Mouse (Mus musculus) intestine, embryonic 15.5 days (tissue): ENCODE data around the gene 4932438H23Rik. TPM values are rescaled to one million over a fixed set of nuclear protein-coding genes. Genes with fewer than 3 reads are reported as not detected.

Source experiments
- ATAC-seq: fragments of 200-750 bp; cut with Nextera tagmentation; 2 replicates; pipeline ENCODE4 v1.8.0; 2017; ENCODE audit warnings: moderate TSS enrichment, moderate library complexity
- H3K27ac ChIP-seq: fragments of 300-500 bp; sonication (generic); 2 replicates; pipeline ENCODE4 v1.5.1; 2015; ENCODE audit warnings: mild to moderate bottlenecking, inconsistent platforms
- H3K27me3 ChIP-seq: fragments of 300-500 bp; sonication (generic); replicated peaks from 2 replicates; pipeline ENCODE4 v1.6.1; 2015; ENCODE audit warnings: inconsistent platforms
- H3K36me3 ChIP-seq: fragments of 300-500 bp; sonication (generic); 2 replicates; pipeline ENCODE4 v1.6.1; 2015; ENCODE audit warnings: inconsistent platforms
- H3K4me1 ChIP-seq: fragments of 300-500 bp; sonication (generic); replicated peaks from 2 replicates; pipeline ENCODE4 v1.6.1; 2015; ENCODE audit warnings: inconsistent platforms
- H3K4me2 ChIP-seq: fragments of 300-500 bp; sonication (generic); replicated peaks from 2 replicates; pipeline ENCODE4 v1.6.1; 2015; ENCODE audit warnings: mild to moderate bottlenecking, inconsistent platforms
- H3K4me3 ChIP-seq: fragments of 300-500 bp; sonication (generic); replicated peaks from 2 replicates; pipeline ENCODE4 v1.5.1; 2015; ENCODE audit warnings: inconsistent platforms
- H3K9ac ChIP-seq: fragments of 300-500 bp; sonication (generic); 2 replicates; pipeline ENCODE4 v1.6.1; 2015; ENCODE audit warnings: inconsistent platforms
- H3K9me3 ChIP-seq: fragments of 300-500 bp; sonication (generic); 2 replicates; pipeline ENCODE4 v1.6.1; 2016; ENCODE audit warnings: inconsistent platforms
- WGBS: fragments of 180-500 bp; shearing (Covaris S2); methylation state at CpG from one replicate; pipeline ENCODE4 v1.1.7; 2015; 5-methylcytosine and 5-hydroxymethylcytosine counted together
- polyA plus RNA-seq: library from polyadenylated mRNA; unstranded; fragments of >200 nt; fragmentation: Nextera tagmentation; extraction: Ambion mirVana; gene quantifications from 2 replicates; pipeline ENCODE4 v1.2.1, GENCODE M21; 2015

Gene 4932438H23Rik
- polyA plus RNA-seq, 1 experiment from 2014 or later = 0.26 TPM

DNA sequence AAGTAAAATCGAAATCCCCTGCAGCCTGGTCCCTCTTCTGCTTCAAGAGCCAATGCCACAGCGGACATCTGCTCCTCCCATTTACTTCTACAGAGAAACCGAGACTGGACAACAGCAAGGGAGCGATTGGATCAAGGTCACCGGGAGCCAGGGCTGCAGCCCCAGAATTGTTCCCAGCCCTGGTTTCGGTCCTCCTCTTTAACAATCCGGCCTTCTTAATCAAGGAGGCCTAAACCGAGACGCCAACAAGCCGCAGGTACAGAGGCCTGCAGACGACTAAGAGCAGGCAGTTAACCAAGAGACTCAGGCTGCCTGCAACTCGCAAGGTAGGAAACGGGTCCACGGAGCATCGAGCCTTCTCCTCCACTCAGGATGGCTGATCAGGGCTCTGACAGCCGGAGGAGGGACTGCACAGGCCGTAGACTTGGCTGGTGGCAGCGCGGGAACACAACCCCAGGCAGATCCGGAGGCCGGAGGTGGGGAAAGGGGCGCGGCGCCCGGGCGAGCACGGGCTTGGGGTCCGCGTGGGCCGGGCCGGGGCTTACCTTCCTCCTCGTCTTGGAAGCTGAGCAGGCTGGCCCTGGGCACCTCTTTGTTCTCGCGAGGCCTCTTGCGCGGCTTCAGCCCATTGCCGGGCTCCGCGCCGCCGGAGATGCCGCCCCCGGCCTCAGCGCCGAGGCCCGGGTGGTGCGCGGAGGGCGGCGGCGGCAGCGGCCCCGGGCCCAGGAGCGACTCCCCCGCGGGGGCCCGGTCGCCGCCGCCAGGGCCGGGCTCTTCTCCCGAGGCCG, 51.3 kb downstream of the 4932438H23Rik start:
- peak; percentile 75 for ATAC-seq
- Histone ChIP-seq H3K4me2 (peak overlapping the region; percentile 71), H3K27ac (peak overlapping the region; percentile 96), H3K9me3 (no peaks in the 10 kb centered on the region), H3K4me1 (peaks cover 3% of the 10 kb centered on the region), H3K9ac (peak overlapping the region; percentile 98), H3K27me3 (no peaks in the 10 kb centered on the region), H3K4me3 (peak overlapping the region; percentile 94), H3K36me3 (peaks cover 7% of the 10 kb centered on the region; the same call in 1 of the 2 replicates)
- under 1% methylated on average over 54 of the region's 63 CpGs for WGBS

- Histone ChIP-seq H3K27ac (no peak overlapping the region), H3K27me3 (no peaks in the 10 kb centered on the region), H3K9me3 (no peaks in the 10 kb centered on the region), H3K4me1 (peaks cover 3% of the 10 kb centered on the region), H3K4me3 (peak overlapping the region; percentile 25), H3K9ac (0 out of 2 replicates have a peak overlapping the region, but pooled peaks have one; percentile 17), H3K4me2 (peak overlapping the region; percentile 71), H3K36me3 (peaks cover 7% of the 10 kb centered on the region; the same call in 1 of the 2 replicates)
- no peak for ATAC-seq
- 49% methylated on average over 1 of the region's 1 CpGs for WGBS
These were observed 52.3 kb downstream of the 4932438H23Rik start for GRCm38 (mm10) chr16:91042640-91043039.

DNA sequence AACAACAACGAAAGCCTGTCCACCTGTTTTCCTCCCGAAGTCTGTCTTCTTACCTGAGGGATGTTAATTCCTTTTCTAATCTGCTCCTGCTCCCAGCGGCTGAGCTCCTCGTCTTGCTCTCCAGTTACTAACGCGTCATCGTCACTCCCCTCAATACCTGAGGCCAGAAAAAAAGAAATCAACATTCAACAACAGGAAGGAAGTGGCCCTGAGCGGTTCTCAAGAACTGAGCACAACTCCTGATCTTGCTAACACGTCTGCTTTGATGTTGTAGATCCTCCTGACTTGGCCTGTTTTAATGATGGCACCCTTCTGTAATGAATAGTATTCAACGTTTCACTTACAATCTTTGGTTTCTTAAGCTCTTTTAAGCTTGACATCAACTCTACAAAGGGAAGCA, 59.1 kb downstream of the 4932438H23Rik start:
- WGBS = 90% methylated on average over 10 of the region's 10 CpGs
- no peak for ATAC-seq
- no peaks in the 10 kb centered on the region for H3K9me3 ChIP-seq
- H3K27me3 ChIP-seq = no peaks in the 10 kb centered on the region
- H3K27ac ChIP-seq = no peak overlapping the region
- H3K4me3 ChIP-seq = no peak overlapping the region
- H3K36me3 ChIP-seq = peaks cover 39% of the 10 kb centered on the region
- H3K4me2 ChIP-seq = no peak overlapping the region
- H3K9ac ChIP-seq = no peak overlapping the region
- no peaks in the 10 kb centered on the region for H3K4me1 ChIP-seq

- Histone ChIP-seq H3K27me3 (no peaks in the 10 kb centered on the region), H3K27ac (no peak overlapping the region), H3K9ac (no peak overlapping the region), H3K9me3 (no peaks in the 10 kb centered on the region), H3K4me1 (no peaks in the 10 kb centered on the region), H3K4me2 (no peak overlapping the region), H3K36me3 (peaks cover 46% of the 10 kb centered on the region), H3K4me3 (no peak overlapping the region)
- WGBS = 89% methylated on average over 4 of the region's 4 CpGs
- ATAC-seq = no peak
These were observed 64.2 kb downstream of the 4932438H23Rik start for GRCm38 (mm10) chr16:91030751-91031150.

DNA sequence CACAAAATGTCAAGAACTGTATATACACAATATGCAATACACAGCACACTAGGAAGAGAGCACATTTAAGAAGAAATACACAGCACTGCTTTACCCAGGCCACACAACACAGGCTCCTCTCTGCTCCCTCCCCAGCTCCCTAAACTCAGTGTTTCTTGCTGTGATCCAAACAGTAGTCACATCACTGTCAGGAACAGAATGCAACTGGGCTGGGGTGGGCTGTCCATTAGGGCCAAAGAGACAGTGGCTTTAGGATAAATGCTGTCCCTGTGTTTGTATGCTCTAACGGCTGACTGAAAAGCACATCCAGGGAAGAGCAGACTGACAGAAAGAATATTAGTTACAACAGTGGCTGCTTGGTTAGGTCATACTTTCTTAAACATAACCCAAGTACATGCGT, 65.0 kb downstream of the 4932438H23Rik start:
- no peak for ATAC-seq
- Histone ChIP-seq H3K4me2 (no peak overlapping the region), H3K36me3 (peaks cover 49% of the 10 kb centered on the region), H3K4me3 (no peak overlapping the region), H3K9ac (no peak overlapping the region), H3K27ac (no peak overlapping the region), H3K9me3 (no peaks in the 10 kb centered on the region), H3K4me1 (no peaks in the 10 kb centered on the region), H3K27me3 (no peaks in the 10 kb centered on the region)
- WGBS = 95% methylated on average over 2 of the region's 2 CpGs

GRCm38 (mm10) chr16:91029161-91029743, 65.7 kb downstream of the 4932438H23Rik start:
- H3K4me2 ChIP-seq = no peak overlapping the region
- no peak overlapping the region for H3K9ac ChIP-seq
- H3K27me3 ChIP-seq = no peaks in the 10 kb centered on the region
- 93% methylated on average over 8 of the region's 8 CpGs for WGBS
- H3K9me3 ChIP-seq = no peaks in the 10 kb centered on the region
- no peak overlapping the region for H3K27ac ChIP-seq
- no peak overlapping the region for H3K4me3 ChIP-seq
- no peak for ATAC-seq
- H3K36me3 ChIP-seq = peaks cover 51% of the 10 kb centered on the region
- H3K4me1 ChIP-seq = no peaks in the 10 kb centered on the region

- Histone ChIP-seq H3K9me3 (no peaks in the 10 kb centered on the region), H3K9ac (no peak overlapping the region), H3K4me1 (no peaks in the 10 kb centered on the region), H3K4me2 (no peak overlapping the region), H3K27ac (no peak overlapping the region), H3K36me3 (peaks cover 49% of the 10 kb centered on the region), H3K4me3 (no peak overlapping the region), H3K27me3 (no peaks in the 10 kb centered on the region)
- 93% methylated on average over 4 of the region's 4 CpGs for WGBS
- ATAC-seq = no peak
These were observed 68.6 kb downstream of the 4932438H23Rik start for GRCm38 (mm10) chr16:91026290-91026689.

DNA sequence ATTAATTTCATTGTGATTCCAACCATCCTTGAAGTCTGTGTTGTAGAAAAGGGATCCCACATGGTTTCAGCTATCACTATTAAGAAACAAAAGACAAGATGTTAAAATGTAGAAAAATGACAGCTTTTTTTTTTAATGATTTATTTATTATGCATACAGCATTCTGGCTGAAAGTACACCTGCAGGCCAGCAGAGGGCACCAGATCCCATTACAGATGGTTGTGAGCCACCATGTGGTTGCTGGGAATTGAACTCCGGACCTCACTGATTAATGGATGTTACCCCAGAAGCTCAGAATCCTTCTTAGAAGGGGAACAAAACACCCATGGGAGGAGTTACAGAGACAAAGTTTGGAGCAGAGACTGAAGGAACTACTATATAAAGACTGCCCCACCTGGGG, 71.5 kb downstream of the 4932438H23Rik start:
- H3K4me1 ChIP-seq = no peaks in the 10 kb centered on the region
- H3K9me3 ChIP-seq = no peaks in the 10 kb centered on the region
- no peak for ATAC-seq

GRCm38 (mm10) chr16:91020842-91021483, 74.0 kb downstream of the 4932438H23Rik start:
- H3K9ac ChIP-seq = no peak overlapping the region
- 89% methylated on average over 10 of the region's 10 CpGs for WGBS
- no peak overlapping the region for H3K4me2 ChIP-seq
- H3K36me3 ChIP-seq = peaks cover 49% of the 10 kb centered on the region
- no peaks in the 10 kb centered on the region for H3K9me3 ChIP-seq
- H3K4me3 ChIP-seq = no peak overlapping the region
- H3K4me1 ChIP-seq = no peaks in the 10 kb centered on the region
- H3K27me3 ChIP-seq = no peaks in the 10 kb centered on the region
- ATAC-seq = no peak
- no peak overlapping the region for H3K27ac ChIP-seq

More for the DNA sequence above, 71.5 kb downstream of the 4932438H23Rik start:
- H3K36me3 ChIP-seq = peaks cover 66% of the 10 kb centered on the region
- 88% methylated on average over 1 of the region's 1 CpGs for WGBS
- no peak overlapping the region for H3K4me2 ChIP-seq
- H3K4me3 ChIP-seq = no peak overlapping the region
- H3K9ac ChIP-seq = no peak overlapping the region
- H3K27me3 ChIP-seq = no peaks in the 10 kb centered on the region
- H3K27ac ChIP-seq = no peak overlapping the region

DNA sequence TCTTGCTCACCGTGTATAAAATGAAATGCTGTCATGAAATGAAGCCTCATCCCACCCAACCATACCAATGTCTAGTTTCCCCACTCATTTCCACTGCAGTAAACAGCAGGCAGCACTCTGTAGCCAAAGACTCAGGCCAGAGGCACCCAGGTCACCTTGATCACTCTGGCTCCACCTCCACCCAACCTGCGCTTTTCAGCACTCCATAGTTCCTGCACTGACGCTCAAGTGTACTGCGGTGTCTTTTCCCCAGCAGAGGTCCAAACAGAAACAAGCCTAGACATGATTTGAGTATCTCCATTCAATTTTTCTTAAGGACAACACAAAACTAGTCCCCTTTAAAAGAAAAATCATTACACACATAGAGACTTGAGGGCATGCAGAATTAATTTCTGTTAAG, 75.4 kb downstream of the 4932438H23Rik start:
- Histone ChIP-seq H3K4me1 (no peaks in the 10 kb centered on the region), H3K4me2 (no peak overlapping the region), H3K27me3 (no peaks in the 10 kb centered on the region), H3K9me3 (no peaks in the 10 kb centered on the region), H3K4me3 (no peak overlapping the region), H3K9ac (no peak overlapping the region), H3K36me3 (peaks cover 35% of the 10 kb centered on the region), H3K27ac (no peak overlapping the region)
- 97% methylated on average over 4 of the region's 4 CpGs for WGBS
- ATAC-seq = no peak

- Histone ChIP-seq H3K4me2 (no peak overlapping the region), H3K4me1 (0 out of 2 replicates have a peak, but pooled peaks cover 6% of the 10 kb centered on the region), H3K4me3 (no peak overlapping the region), H3K27ac (no peak overlapping the region), H3K36me3 (peaks cover 17% of the 10 kb centered on the region), H3K9me3 (no peaks in the 10 kb centered on the region), H3K9ac (no peak overlapping the region), H3K27me3 (no peaks in the 10 kb centered on the region)
- 91% methylated on average over 4 of the region's 4 CpGs for WGBS
- ATAC-seq = no peak
These were observed 79.2 kb downstream of the 4932438H23Rik start for GRCm38 (mm10) chr16:91015761-91016160.

- peak overlapping the region; percentile 95 for H3K27ac ChIP-seq
- no peak for ATAC-seq
- peak overlapping the region; percentile 82 for H3K4me3 ChIP-seq
- peak overlapping the region; percentile 76; the same call in 1 of the 2 replicates for H3K9ac ChIP-seq
- H3K4me2 ChIP-seq = peak overlapping the region; percentile 68
- 0 out of 2 replicates have a peak, but pooled peaks cover 11% of the 10 kb centered on the region for H3K4me1 ChIP-seq
- no peaks in the 10 kb centered on the region for H3K27me3 ChIP-seq
- no peaks in the 10 kb centered on the region for H3K9me3 ChIP-seq
- peaks cover 2% of the 10 kb centered on the region for H3K36me3 ChIP-seq
- WGBS = 28% methylated on average over 3 of the region's 3 CpGs
These were observed 83.1 kb downstream of the 4932438H23Rik start for GRCm38 (mm10) chr16:91011847-91012246.
